Mouse (Mus musculus): Measurements from ENCODE around the gene Gm28230. TPM values are rescaled to one million over a fixed set of nuclear protein-coding genes. Genes with fewer than 3 reads are reported as not detected.

Gene Gm28230
- total RNA-seq, 1 experiment = 0.22 TPM

GRCm38 (mm10) chr2:74734996-74735811 lies 8.7 kb downstream of the Gm28230 start:
- DNase-seq (ENCODE audit: low read depth, low spot score) = no peak
- no peaks in the 10 kb centered on the region for H3K36me3 ChIP-seq (ENCODE audit: control insufficient read depth, insufficient read depth, low read length, poor library complexity, severe bottlenecking)
- no peaks in the 10 kb centered on the region for H3K9me3 ChIP-seq (ENCODE audit: control insufficient read depth, insufficient read depth, low read depth, low read length)
- TF ChIP-seq HCFC1 (IDR thresholded peaks at IDR 0.05; ENCODE audit: borderline replicate concordance, insufficient read depth, low read length) (no peak), MAFK (IDR thresholded peaks at IDR 0.05; ENCODE audit: insufficient read depth, low read depth, low read length) (no peak), ZNF384 (IDR thresholded peaks at IDR 0.05; ENCODE audit: low read depth, low read length) (no peak), ZC3H11A (IDR thresholded peaks at IDR 0.05; ENCODE audit: borderline replicate concordance, low read depth, low read length) (no peak), CHD2 (IDR thresholded peaks at IDR 0.05; ENCODE audit: low read depth, low read length) (no peak)
- H3K9ac ChIP-seq (ENCODE audit: insufficient read depth, low read depth, low read length, poor library complexity, severe bottlenecking) = no peak overlapping the region
- no peak overlapping the region for H3K27ac ChIP-seq (ENCODE audit: insufficient read depth, low read depth, low read length, poor library complexity, severe bottlenecking)
- H3K4me1 ChIP-seq (ENCODE audit: control insufficient read depth in 2 of 2, insufficient read depth in 2 of 2, low read length in 2 of 2, poor library complexity in 1 of 2) = peaks cover 0 to 2% of the 10 kb centered on the region in 2 experiments; a peak in 1 of 4 replicates
- H3K4me3 ChIP-seq (ENCODE audit: insufficient read depth in 1 of 2, low read depth in 1 of 2, low read length in 2 of 2, poor library complexity in 1 of 2, severe bottlenecking in 1 of 2) = no peak overlapping the region
- in situ Hi-C loops (cut with MboI; ENCODE audit: low sequenced_read_pairs in 2 of 2, unreplicated experiment in 2 of 2) = loop anchor here in 1 of 2 experiments (5.0 kb wide), 1 partner anchor 43 kb away; the partner anchor contains the start of gene Hoxd10

- Histone ChIP-seq H3K36me3 (ENCODE audit: control insufficient read depth, insufficient read depth, low read length, poor library complexity, severe bottlenecking) (no peaks in the 10 kb centered on the region), H3K4me1 (ENCODE audit: control insufficient read depth in 2 of 2, insufficient read depth in 2 of 2, low read length in 2 of 2, poor library complexity in 1 of 2) (peaks cover 0 to 2% of the 10 kb centered on the region in 2 experiments; a peak in 1 of 4 replicates), H3K27ac (ENCODE audit: insufficient read depth, low read depth, low read length, poor library complexity, severe bottlenecking) (no peak overlapping the region), H3K9me3 (ENCODE audit: control insufficient read depth, insufficient read depth, low read depth, low read length) (no peaks in the 10 kb centered on the region), H3K4me3 (ENCODE audit: insufficient read depth in 1 of 2, low read depth in 1 of 2, low read length in 2 of 2, poor library complexity in 1 of 2, severe bottlenecking in 1 of 2) (peak overlapping the region in 1 of 2 experiments; percentile 3; a peak in 1 of 4 replicates), H3K9ac (ENCODE audit: insufficient read depth, low read depth, low read length, poor library complexity, severe bottlenecking) (no peak overlapping the region)
- TF ChIP-seq ZNF384 (IDR thresholded peaks at IDR 0.05; ENCODE audit: low read depth, low read length) (no peak), ZC3H11A (IDR thresholded peaks at IDR 0.05; ENCODE audit: borderline replicate concordance, low read depth, low read length) (no peak), HCFC1 (IDR thresholded peaks at IDR 0.05; ENCODE audit: borderline replicate concordance, insufficient read depth, low read length) (no peak), MAFK (IDR thresholded peaks at IDR 0.05; ENCODE audit: insufficient read depth, low read depth, low read length) (no peak), CHD2 (IDR thresholded peaks at IDR 0.05; ENCODE audit: low read depth, low read length) (no peak)
- in situ Hi-C loops (cut with MboI; ENCODE audit: low sequenced_read_pairs in 2 of 2, unreplicated experiment in 2 of 2) = loop anchor here in 1 of 2 experiments (5.0 kb wide), 1 partner anchor 44 kb away; the partner anchor contains the start of gene Hoxd10
- no peak for DNase-seq (ENCODE audit: low read depth, low spot score)
These were observed 9.5 kb downstream of the Gm28230 start for GRCm38 (mm10) chr2:74735851-74736687.

- Histone ChIP-seq H3K9ac (ENCODE audit: insufficient read depth, low read depth, low read length, poor library complexity, severe bottlenecking) (no peak overlapping the region), H3K27ac (ENCODE audit: insufficient read depth, low read depth, low read length, poor library complexity, severe bottlenecking) (no peak overlapping the region), H3K4me1 (ENCODE audit: control insufficient read depth in 2 of 2, insufficient read depth in 2 of 2, low read length in 2 of 2, poor library complexity in 1 of 2) (peaks cover 0 to 2% of the 10 kb centered on the region in 2 experiments; a peak in 1 of 4 replicates), H3K4me3 (ENCODE audit: insufficient read depth in 1 of 2, low read depth in 1 of 2, low read length in 2 of 2, poor library complexity in 1 of 2, severe bottlenecking in 1 of 2) (no peak overlapping the region), H3K36me3 (ENCODE audit: control insufficient read depth, insufficient read depth, low read length, poor library complexity, severe bottlenecking) (no peaks in the 10 kb centered on the region), H3K9me3 (ENCODE audit: control insufficient read depth, insufficient read depth, low read depth, low read length) (no peaks in the 10 kb centered on the region)
- DNase-seq (ENCODE audit: low read depth, low spot score) = no peak
- in situ Hi-C loops (cut with MboI; ENCODE audit: low sequenced_read_pairs in 2 of 2, unreplicated experiment in 2 of 2) = loop anchor here in 1 of 2 experiments (5.0 kb wide), 1 partner anchor 45 kb away; the partner anchor contains the start of gene Hoxd10
- TF ChIP-seq MAFK (IDR thresholded peaks at IDR 0.05; ENCODE audit: insufficient read depth, low read depth, low read length) (no peak), ZNF384 (IDR thresholded peaks at IDR 0.05; ENCODE audit: low read depth, low read length) (no peak), CHD2 (IDR thresholded peaks at IDR 0.05; ENCODE audit: low read depth, low read length) (no peak), HCFC1 (IDR thresholded peaks at IDR 0.05; ENCODE audit: borderline replicate concordance, insufficient read depth, low read length) (no peak), ZC3H11A (IDR thresholded peaks at IDR 0.05; ENCODE audit: borderline replicate concordance, low read depth, low read length) (no peak)
These were observed 10.4 kb downstream of the Gm28230 start for GRCm38 (mm10) chr2:74736688-74737577.

Data from ES-E14 (cell line).